Mouse (Mus musculus) CD4-positive, CD25-positive, alpha-beta regulatory T cell, adult 4 months (primary cell): Measurements from ENCODE around the gene Rbm48. TPM values are rescaled to one million over a fixed set of nuclear protein-coding genes. Genes with fewer than 3 reads are reported as not detected.

Experiments
- ATAC-seq: one replicate; pipeline ENCODE4 v1.8.0; 2017
- polyA plus RNA-seq, 2 experiments: library from polyadenylated mRNA; unstranded; fragments of 100-300 nt; shearing (Covaris generic); gene quantifications; one replicate each; pipeline ENCODE4 v1.2.1; 2017

Gene Rbm48
- polyA plus RNA-seq, 2 experiments from 2014 or later: 30.7 to 36.4 TPM

DNA sequence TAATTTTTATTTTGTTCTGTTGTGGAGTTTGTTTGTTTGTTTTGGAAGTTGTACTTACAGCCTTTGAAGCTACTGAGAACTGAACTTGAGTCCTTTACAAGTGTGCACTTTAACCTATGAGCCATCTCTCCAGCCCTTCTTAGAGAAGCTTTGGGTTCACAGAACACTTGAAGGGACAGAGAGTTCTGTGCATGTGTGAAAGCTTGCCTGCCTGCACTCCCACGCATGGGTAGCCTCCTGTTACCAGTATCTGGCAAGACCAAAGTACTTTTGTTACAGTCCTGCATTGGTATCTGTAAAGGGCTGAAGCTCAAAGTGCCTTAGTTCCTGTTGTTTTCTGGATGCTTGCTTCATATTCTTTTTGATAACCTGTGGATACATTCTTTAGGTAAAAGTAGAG is 50.2 kb downstream of the Rbm48 start:
- no peak for ATAC-seq

DNA sequence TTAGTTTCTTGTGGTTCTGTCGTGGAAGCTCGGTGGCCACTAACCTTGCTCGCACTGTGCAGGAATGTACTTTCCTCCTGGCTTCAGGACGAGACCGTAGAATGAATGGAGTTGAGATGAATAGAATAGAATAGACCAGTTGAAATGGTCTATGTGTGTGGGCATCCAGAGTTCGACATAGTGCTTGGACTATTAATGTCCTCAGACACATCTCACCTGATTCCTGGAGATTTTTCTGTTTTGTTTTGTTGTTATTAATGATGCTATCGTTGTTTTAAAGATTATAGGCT is 52.0 kb downstream of the Rbm48 start:
- peak; percentile 3 for ATAC-seq

- peak; percentile 93 for ATAC-seq
These were observed 52.5 kb downstream of the Rbm48 start, which contains the start of gene Fam133b for GRCm38 (mm10) chr5:3543629-3544479. Fam133b (plus strand) TSS chr5:3543833.

GRCm38 (mm10) chr5:3541871-3542270 is 54.5 kb downstream of the Rbm48 start:
- no peak for ATAC-seq

DNA sequence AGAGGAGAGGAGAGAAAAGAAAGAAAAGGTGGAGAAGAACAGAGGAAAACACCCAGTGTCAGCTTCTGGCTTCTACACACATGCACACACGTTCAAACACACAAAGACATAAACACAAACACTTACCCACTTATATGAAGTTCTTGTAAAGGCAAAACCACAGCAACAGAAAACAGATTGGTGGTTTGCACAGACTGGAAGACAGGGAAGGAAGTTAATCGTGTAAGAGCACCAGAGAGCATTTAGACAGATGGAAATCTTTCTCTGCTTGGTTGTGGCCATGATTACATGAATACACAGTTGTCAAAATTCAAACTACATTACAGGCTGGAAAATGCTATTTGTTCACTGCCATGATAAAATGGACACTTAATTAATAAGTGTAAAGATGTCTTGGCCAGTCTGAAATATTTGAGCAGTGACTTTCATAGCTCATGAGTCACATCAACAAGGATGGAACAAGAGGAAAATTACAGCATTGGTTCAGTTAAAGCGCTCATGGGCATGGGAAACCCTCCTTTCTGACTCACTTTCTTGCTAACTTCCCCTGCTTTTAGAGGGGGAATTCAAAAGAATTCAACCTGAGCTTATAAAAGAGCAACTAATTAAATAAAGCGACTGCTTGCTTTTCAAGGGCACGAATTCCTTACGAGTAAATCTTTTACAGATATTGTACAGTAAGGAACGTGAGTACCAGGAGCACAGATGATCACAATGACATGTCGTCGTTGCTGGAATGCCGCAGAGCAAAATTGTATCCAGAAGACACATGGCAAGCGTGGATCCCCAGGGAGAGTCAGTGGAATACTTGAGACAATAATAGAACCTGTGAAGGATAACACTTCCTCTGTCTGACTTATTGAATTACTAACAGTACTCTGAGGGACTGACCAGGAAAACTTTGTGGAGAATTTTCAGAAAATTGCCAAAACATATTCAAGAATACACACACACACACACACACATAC is 57.6 kb downstream of the Rbm48 start:
- ATAC-seq: no peak

- ATAC-seq: no peak
These were observed 59.7 kb downstream of the Rbm48 start for GRCm38 (mm10) chr5:3536592-3537212.

Other genes with a start within 250 kb of the Rbm48 start
- gene Fam133b, start 52.8 kb downstream of the Rbm48 start, polyA plus RNA-seq: 10 to 100 TPM; 44.0 to 54.2 TPM
- gene 1700109H08Rik, start 25.0 kb downstream of the Rbm48 start, polyA plus RNA-seq: 10 to 100 TPM; 10.3 to 11.7 TPM
- gene Pex1, start 519 bp downstream of the Rbm48 start, polyA plus RNA-seq: 10 to 100 TPM; 14.0 to 18.5 TPM
- not detected for gene Tmbim7, start 54.6 kb upstream of the Rbm48 start, polyA plus RNA-seq
- 10 to 100 TPM; 30.8 to 35.2 TPM for gene Gatad1, start 60.6 kb upstream of the Rbm48 start, polyA plus RNA-seq
- gene Ankib1, start 206.3 kb upstream of the Rbm48 start, polyA plus RNA-seq: 10 to 100 TPM; 13.7 to 17.5 TPM
- 100 to 1,000 TPM; 118 to 129 TPM for gene Krit1, start 206.6 kb upstream of the Rbm48 start, polyA plus RNA-seq
- gene Lrrd1, start 248.6 kb upstream of the Rbm48 start, polyA plus RNA-seq: under 1 TPM in 1 of 2 experiments, not detected in 1; 0.28 TPM